Mouse (Mus musculus): ENCODE results near the gene Cramp1l. TPM values are rescaled to one million over a fixed set of nuclear protein-coding genes. Genes with fewer than 3 reads are reported as not detected.

Cramp1l gene
- total RNA-seq (2022): 10 to 100 TPM in 1 of 4 experiments, 1 to 10 TPM in 3; 9.4 to 11.3 (median 9.6) TPM

- DNase-seq (ENCODE audit: low spot score): peak; percentile 99
Measured at GRCm38 (mm10) chr17:25015655-25016291, at the start of gene Cramp1l, which contains the start of gene Ift140. TSS of gene Cramp1l (minus strand) at chr17:25015788. TSS of gene Ift140 (plus strand) at chr17:25016085.

GRCm38 (mm10) chr17:25065189-25065588 lies 49.6 kb upstream of the Cramp1l start:
- DNase-seq (ENCODE audit: low spot score): no peak

GRCm38 (mm10) chr17:25064351-25064750 lies 48.8 kb upstream of the Cramp1l start:
- peak; percentile 91 for DNase-seq (ENCODE audit: low spot score)

- DNase-seq (ENCODE audit: low spot score): no peak
Measured at GRCm38 (mm10) chr17:25063872-25064271, 48.3 kb upstream of the Cramp1l start.

DNA sequence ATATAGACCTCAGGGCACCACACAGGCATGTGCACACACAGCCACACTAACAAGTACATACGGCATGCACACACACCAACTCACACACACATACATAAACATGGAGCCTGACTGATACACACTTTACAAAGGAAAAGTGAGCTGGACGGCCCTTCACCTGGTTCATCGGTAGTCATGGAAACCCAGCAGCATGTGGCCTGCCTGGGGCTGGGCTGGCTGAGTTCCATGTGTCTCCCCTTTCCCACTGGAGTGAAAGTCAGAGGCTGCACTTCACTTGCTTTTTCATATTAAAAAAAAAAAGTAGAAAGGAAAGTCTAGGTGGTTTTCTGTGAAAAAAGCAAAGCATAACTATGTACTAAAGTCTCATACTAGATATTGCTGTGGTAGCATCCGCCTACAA lies 47.7 kb upstream of the Cramp1l start:
- DNase-seq (ENCODE audit: low spot score): no peak

DNA sequence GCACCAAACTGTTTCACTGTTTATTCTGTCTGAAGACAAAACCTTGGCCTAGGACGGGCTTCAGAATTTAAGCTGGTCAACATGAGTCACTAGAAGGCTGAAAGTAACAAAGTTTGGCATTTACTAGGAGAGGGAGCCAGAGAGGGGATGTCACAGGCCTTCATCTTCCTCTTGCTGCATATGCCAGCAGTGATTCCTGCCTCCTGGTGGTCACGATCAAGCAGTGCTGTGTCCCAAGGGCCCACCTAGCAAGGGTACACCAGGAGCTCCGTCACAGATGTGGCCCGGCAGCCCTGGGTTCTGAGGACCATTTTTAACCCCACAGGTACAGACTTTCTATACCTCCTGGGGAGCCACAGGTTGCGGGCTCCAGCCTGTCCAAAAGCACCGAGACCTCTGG lies 41.5 kb upstream of the Cramp1l start:
- no peak for DNase-seq (ENCODE audit: low spot score)

GRCm38 (mm10) chr17:25053274-25053673 lies 37.7 kb upstream of the Cramp1l start:
- DNase-seq (ENCODE audit: low spot score): no peak

DNA sequence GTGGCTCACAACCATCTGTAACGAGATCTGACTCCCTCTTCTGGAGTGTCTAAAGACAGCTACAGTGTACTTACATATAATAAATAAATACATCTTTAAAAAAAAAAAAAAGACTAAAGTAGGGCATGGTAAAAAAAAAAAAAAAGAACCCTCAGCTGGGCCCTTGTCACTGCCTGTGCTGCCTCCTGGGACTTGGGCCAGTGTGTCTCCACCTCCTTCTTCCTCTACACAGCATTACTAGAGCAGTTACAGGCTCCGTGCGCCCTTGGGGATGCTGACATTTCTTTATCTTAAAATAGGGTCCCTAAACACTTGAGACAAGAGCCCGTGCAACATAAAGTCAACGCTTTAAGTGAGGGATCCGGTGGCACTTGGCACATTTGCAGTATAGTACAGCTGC lies 31.6 kb upstream of the Cramp1l start:
- DNase-seq (ENCODE audit: low spot score): no peak

DNA sequence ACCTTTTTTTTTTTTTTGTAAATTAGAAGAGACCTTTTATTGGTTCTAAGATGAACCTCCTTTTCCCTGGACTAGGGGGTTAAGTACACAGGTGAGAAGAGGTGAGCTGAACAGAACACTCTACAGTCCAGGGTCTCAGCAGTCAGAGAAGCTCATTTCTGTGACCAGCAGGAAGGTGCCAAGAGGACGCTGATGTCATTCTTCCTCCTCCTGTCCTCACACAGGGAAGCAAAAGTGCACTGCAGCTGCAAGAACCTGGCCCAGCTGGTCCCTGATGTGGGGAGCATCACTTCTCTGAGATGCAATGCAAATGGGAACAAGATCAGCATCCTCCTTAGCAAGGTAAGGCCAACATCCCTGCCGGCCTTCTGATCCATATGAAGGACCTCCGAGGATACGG lies 29.7 kb upstream of the Cramp1l start:
- DNase-seq (ENCODE audit: low spot score): no peak

GRCm38 (mm10) chr17:25044879-25045278 lies 29.3 kb upstream of the Cramp1l start:
- DNase-seq (ENCODE audit: low spot score): no peak

DNA sequence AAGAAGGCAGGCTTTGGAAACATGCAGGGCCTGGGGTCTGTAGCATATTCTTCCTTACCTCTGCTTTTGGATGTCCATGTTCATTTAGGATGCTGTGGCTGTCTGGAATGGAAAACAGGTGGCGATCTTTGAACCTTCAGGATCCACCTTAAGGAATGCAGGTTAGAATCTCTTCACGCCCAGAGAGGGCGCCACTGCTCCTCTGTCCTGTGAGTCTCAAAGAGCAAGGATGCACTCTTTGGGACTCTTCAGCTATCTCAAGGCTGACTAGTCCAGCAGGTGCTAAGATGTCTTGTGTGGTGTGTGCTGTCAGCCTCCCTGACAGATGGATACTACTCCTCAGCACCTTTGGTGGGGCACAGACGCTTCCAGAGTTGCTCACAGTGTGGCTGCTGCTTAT lies 20.6 kb upstream of the Cramp1l start:
- no peak for DNase-seq (ENCODE audit: low spot score)

DNA sequence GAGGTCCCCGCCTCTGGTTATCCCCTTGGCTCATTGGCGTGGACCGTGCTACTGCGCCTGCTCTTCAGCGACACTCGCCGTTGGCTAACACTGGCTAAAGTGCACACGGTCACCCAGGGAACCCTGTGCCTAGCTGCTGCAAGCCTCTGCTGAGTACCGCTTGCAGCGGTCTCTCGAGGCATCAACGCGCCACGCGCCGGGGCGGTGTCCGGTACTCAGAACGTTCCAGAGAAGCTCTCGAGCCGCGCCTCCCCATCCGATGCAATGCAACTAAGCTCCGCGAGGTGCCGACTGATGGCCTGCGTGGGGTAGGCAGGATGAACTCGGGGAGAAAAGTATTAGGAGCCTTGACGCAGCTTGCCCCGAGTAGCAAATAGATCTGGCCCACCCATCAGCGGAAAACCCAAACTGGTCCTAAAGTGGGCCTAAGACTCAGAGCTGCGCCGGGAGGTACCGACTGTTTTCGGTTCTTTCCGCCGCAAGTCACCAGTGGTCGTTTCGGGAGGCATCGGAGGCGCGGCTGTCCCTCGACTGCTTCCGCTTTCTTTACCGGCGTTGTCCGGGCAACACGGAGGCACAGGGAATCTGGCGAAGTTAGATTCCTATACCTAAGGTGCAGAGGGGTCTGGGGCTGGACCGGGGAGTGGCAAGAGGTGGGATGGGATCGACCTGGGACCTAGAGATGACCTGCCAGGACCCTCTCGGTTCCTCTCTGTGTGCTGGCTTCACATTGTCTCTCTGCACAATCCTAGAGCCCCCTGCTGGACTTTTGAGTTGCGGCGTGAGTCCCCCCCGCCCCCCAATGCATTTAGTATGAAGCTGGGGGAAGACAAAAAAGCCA lies 924 bp upstream of the Cramp1l start:
- DNase-seq (ENCODE audit: low spot score): peak; percentile 30

DNA sequence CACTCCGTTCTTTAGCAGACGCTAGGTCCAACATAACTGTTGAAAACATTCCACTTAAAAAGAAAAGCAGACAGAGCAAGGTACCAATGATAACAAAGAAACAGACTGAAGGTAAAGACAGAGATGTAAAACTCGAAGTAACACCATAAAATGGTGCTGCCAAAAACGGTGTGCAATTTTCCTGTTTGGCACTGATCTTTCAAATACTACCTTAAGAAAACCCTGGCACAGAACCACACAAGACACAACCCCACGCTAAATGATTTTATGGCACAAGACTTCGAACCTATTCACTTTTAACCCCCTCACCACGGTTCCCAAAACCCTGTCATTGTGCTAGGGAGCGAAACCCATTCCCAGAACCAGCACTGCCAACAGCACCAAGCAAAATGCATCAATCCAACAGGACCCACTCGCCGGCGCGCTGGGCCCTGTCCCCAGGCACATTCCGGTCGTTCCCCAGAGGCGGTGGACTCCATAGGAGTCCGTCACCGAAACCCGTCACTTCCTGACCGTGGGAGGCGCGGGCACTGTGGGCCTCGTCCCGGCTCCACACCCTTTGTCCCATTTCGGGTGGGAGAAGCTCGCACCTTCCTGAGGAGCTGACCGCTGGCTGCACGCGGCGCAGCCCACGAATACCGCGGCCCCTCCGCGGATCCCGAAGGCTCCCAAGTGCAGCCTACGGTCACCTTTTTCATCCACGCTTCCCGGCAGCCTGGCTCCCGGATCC lies 582 bp downstream of the Cramp1l start:
- peak; percentile 14 for DNase-seq (ENCODE audit: low spot score)

- peak; percentile 33 for DNase-seq (ENCODE audit: low spot score)
Measured at GRCm38 (mm10) chr17:25013606-25014501, 1.7 kb downstream of the Cramp1l start.

DNA sequence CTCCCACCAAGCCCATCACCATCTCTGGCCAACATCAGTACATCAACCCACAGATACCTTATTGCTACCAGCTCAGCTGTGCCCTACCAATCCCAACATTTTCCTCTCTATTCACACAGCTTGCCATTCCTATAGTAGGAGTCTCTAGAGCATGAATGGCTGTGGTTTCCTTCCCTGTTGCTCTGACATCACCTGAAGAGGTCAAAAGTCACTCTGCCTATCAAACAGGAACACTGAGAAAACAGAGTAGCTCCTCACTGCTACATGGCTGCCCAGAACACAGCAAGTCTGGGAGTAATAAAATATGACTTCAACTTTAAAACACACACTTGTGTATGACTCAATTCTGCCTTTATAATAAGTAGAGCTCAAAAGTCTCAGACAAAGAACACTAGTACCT lies 8.1 kb downstream of the Cramp1l start:
- no peak for DNase-seq (ENCODE audit: low spot score)

DNA sequence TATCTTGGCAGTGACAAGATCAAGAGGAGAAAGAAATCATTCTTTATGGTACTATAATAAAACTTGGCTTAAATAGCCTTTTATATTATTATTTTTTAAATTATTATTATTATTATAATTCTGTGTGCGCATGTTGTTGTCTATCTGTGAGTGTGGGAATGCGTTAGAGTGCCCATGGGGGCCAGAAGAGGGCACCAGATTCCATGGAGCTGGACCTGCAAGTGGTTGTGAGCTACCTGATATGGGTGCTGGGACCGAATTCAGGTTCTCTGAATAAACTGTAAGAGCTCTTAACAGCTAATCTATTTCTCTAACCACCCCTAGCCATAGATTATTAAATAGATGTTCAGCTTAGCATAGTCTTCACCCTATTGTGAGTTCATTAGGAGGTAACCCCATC lies 10.5 kb downstream of the Cramp1l start:
- no peak for DNase-seq (ENCODE audit: low spot score)

- no peak for DNase-seq (ENCODE audit: low spot score)
Measured at GRCm38 (mm10) chr17:24994721-24995120, 20.9 kb downstream of the Cramp1l start.

DNA sequence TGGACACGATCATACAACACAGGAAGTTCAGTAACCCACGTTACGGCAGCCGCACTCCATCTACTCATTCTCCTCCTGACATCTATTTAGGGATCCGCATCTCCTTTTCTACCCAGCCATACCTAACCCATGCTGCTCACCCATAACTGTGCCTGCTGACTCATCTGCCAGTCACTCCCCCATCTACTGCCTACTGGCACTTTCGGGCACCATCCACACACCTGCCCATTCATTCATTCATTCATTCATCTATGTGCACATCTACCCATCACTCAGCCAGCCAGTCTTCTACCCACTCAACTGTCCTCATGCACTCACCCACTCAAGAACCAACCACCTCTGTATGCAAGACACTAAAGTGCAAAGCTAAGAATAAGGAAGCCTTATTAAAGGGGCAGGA lies 28.4 kb downstream of the Cramp1l start:
- DNase-seq (ENCODE audit: low spot score): no peak

- peak; percentile 97 for DNase-seq (ENCODE audit: low spot score)
Measured at GRCm38 (mm10) chr17:24960852-24961715, 54.5 kb downstream of the Cramp1l start.

DNA sequence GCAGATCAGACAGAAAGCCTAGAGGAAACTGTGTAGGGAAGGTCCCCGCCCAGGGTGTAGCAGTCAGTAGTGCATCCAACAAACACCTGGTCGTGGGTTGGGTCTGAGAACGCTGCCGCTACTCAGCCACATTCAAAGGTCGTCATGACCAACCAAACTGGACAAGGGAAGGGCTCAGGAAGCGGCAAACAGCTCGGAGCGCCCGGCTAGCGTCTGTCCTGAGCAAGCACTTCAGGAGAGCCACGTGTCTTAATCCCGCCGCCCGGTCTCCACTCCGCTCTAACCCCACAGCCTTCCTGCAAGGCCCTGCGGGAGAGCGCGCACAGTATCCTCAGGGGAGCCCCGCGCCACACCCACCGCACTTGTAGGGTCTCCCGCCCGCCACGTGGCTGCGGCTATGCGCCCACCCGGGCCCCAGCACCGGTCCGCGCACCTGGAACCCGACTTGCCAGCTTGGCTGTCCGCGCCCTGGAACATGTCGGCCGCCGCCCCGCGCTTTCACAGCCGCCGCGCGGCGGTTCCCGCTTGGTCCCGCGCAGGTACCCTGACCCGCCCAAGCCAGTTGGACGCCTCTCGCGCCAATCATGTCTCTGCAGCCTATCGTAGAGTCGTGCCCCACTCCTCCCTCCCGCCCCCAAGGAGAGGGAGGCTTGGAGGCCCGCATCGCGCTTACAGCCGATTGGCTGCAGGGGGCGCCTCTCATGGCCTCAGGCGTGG lies 55.3 kb downstream of the Cramp1l start, which contains the start of gene Jpt2:
Jpt2 (minus strand) TSS at position 555 of the 717 bp plus-strand sequence.
- no peak for DNase-seq (ENCODE audit: low spot score)
